ENCODE assay signal across 12 mouse cellular contexts in the genomic region with DNA sequence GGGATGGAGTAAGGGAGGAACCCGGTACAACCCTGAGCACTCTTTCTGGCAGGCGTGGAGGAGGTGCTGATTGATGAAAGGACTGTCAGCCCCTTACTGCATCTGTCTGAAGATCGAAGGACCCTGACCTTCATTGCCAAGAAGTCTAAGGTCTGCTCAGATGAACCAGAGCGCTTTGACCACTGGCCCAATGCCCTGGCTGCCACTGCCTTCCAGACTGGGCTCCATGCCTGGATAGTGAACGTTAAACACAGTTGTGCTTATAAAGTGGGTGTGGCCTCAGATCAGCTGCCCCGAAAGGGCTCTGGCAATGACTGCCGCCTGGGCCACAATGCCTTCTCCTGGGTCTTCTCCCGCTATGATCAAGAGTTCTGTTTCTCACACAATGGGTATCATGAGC. TPM values are rescaled to one million over a fixed set of nuclear protein-coding genes. Genes with fewer than 3 reads are reported as not detected.
DNase-seq lines count a peak whose midpoint lies in the region; ATAC-seq and TF ChIP-seq lines count a peak whose summit lies in the region.
"Had no signal": no experiment of that assay in that cellular context is flagged by ENCODE, and none has a peak within 500 bp of the region (broad histone marks: within the 10 kb centered on the region; RNA-seq: fewer than 3 reads in every experiment).

No protein-coding gene starts in this region.

- peaks cover 20% of the 10 kb centered on the region for H3K36me3 ChIP-seq in heart, embryonic 10.5 days
- H3K36me3 ChIP-seq in heart, postnatal 0 days (replicated peaks; ENCODE audit: control insufficient read depth, insufficient read depth, low read length): peaks cover 8% of the 10 kb centered on the region; the same call in 1 of the 2 replicates
- peaks cover 17% of the 10 kb centered on the region for H3K36me3 ChIP-seq in lung, embryonic 16.5 days (ENCODE audit: control insufficient read depth, insufficient read depth, low read length)
- peaks cover 17% of the 10 kb centered on the region for H3K36me3 ChIP-seq in midbrain, postnatal 0 days (ENCODE audit: insufficient read depth, low read length)
- H3K36me3 ChIP-seq: liver, embryonic 15.5 days had no signal

- no peak for TF ChIP-seq EP300 in heart, postnatal 0 days (IDR thresholded peaks at IDR 0.05; ENCODE audit: low read depth)

- H3K9me3 ChIP-seq in heart, embryonic 10.5 days: no peaks in the 10 kb centered on the region
- no peaks in the 10 kb centered on the region for H3K9me3 ChIP-seq in heart, postnatal 0 days (replicated peaks; ENCODE audit: control insufficient read depth, low read length)
- no peaks in the 10 kb centered on the region for H3K9me3 ChIP-seq in lung, embryonic 16.5 days (ENCODE audit: control insufficient read depth, low read length)
- H3K9me3 ChIP-seq in midbrain, postnatal 0 days (ENCODE audit: low read length): no peaks in the 10 kb centered on the region
- H3K9me3 ChIP-seq: hindbrain, embryonic 15.5 days; liver, embryonic 15.5 days had no signal

- DNase-seq in heart, adult 18-20 months: peak; percentile 72 to 77
- no peak for DNase-seq in heart, embryonic 10.5 days (ENCODE audit: low spot score)
- peak; percentile 11 for DNase-seq in A20 (ENCODE audit: low read depth, low spot score)
- peak; percentile 30 for DNase-seq in heart, postnatal 0 days (ENCODE audit: low spot score)
- DNase-seq in right cerebral cortex, postnatal 4 days: no peak
- no peak for DNase-seq in midbrain, postnatal 0 days (ENCODE audit: low spot score)

- ATAC-seq in heart, postnatal 0 days (ENCODE audit: insufficient read depth, low read depth): 0 out of 2 replicates have a peak, but pooled peaks have one; percentile 43
- peak; percentile 42; the same call in 1 of the 2 replicates for ATAC-seq in lung, embryonic 16.5 days (ENCODE audit: low read depth)
- ATAC-seq in inflammation-experienced regulatory T-cells, adult 6 months: no peak
- ATAC-seq in midbrain, postnatal 0 days (ENCODE audit: low FRiP score): no peak

- no peaks in the 10 kb centered on the region for H3K27me3 ChIP-seq in heart, embryonic 10.5 days (ENCODE audit: insufficient read depth, poor library complexity, severe bottlenecking)
- H3K27me3 ChIP-seq in heart, postnatal 0 days (ENCODE audit: control insufficient read depth, insufficient read depth, low read length): no peaks in the 10 kb centered on the region
- H3K27me3 ChIP-seq in lung, embryonic 16.5 days (ENCODE audit: control insufficient read depth, insufficient read depth, low read depth, low read length): no peaks in the 10 kb centered on the region
- no peaks in the 10 kb centered on the region for H3K27me3 ChIP-seq in midbrain, postnatal 0 days (ENCODE audit: insufficient read depth, low read length)
- H3K27me3 ChIP-seq: hindbrain, embryonic 15.5 days had no signal

- no peak overlapping the region for H3K4me2 ChIP-seq in heart, postnatal 0 days (ENCODE audit: low read depth, low read length)
- H3K4me2 ChIP-seq in lung, embryonic 16.5 days (ENCODE audit: low read depth, low read length): no peak overlapping the region
- H3K4me2 ChIP-seq in midbrain, postnatal 0 days (ENCODE audit: low read depth, low read length, poor library complexity, severe bottlenecking): no peak overlapping the region
- H3K4me2 ChIP-seq: hindbrain, embryonic 15.5 days; liver, embryonic 15.5 days had no signal

- no peak overlapping the region for H3K9ac ChIP-seq in heart, postnatal 0 days (replicated peaks; ENCODE audit: low read depth, low read length)
- H3K9ac ChIP-seq in lung, embryonic 16.5 days (ENCODE audit: low read length): no peak overlapping the region
- H3K9ac ChIP-seq in midbrain, postnatal 0 days (replicated peaks; ENCODE audit: low read length, poor library complexity, severe bottlenecking): no peak overlapping the region
- H3K9ac ChIP-seq: hindbrain, embryonic 15.5 days; liver, embryonic 15.5 days had no signal

- H3K4me3 ChIP-seq in heart, embryonic 10.5 days: no peak overlapping the region
- H3K4me3 ChIP-seq in heart, postnatal 0 days (ENCODE audit: low read depth, low read length): no peak overlapping the region
- H3K4me3 ChIP-seq in lung, embryonic 16.5 days (ENCODE audit: low read length): no peak overlapping the region
- H3K4me3 ChIP-seq in midbrain, postnatal 0 days (ENCODE audit: low read depth, low read length): no peak overlapping the region
- H3K4me3 ChIP-seq: erythroblast, embryonic 14.5 days; hindbrain, embryonic 15.5 days; left cerebral cortex, adult 2 months; liver, embryonic 15.5 days had no signal

- 68% methylated on average over 8 of the region's 8 CpGs for WGBS in heart, embryonic 10.5 days
- WGBS in heart, postnatal 0 days: 45% methylated on average over 8 of the region's 8 CpGs
- 56% methylated on average over 8 of the region's 8 CpGs for WGBS in lung, embryonic 16.5 days
- 77% methylated on average over 8 of the region's 8 CpGs for WGBS in midbrain, postnatal 0 days

- TF ChIP-seq CTCF in heart, postnatal 0 days (IDR thresholded peaks at IDR 0.05; ENCODE audit: low read depth): no peak
- no peak for TF ChIP-seq CTCF in midbrain, postnatal 0 days (IDR thresholded peaks at IDR 0.05)

- H3K4me1 ChIP-seq in heart, embryonic 10.5 days: peaks cover 5% of the 10 kb centered on the region; the same call in 1 of the 2 replicates
- peaks cover 2% of the 10 kb centered on the region; the same call in 1 of the 2 replicates for H3K4me1 ChIP-seq in heart, postnatal 0 days (ENCODE audit: control insufficient read depth, insufficient read depth)
- H3K4me1 ChIP-seq in lung, embryonic 16.5 days (replicated peaks; ENCODE audit: control insufficient read depth, insufficient read depth, low read length): peaks cover 18% of the 10 kb centered on the region
- H3K4me1 ChIP-seq in midbrain, postnatal 0 days (ENCODE audit: insufficient read depth, low read length): 0 out of 2 replicates have a peak, but pooled peaks cover under 1% of the 10 kb centered on the region

- no peak overlapping the region for H3K27ac ChIP-seq in heart, embryonic 10.5 days
- no peak overlapping the region for H3K27ac ChIP-seq in heart, postnatal 0 days (ENCODE audit: low read depth)
- no peak overlapping the region for H3K27ac ChIP-seq in lung, embryonic 16.5 days (ENCODE audit: low read length)
- no peak overlapping the region for H3K27ac ChIP-seq in midbrain, postnatal 0 days (ENCODE audit: low read depth, low read length)
- H3K27ac ChIP-seq: hindbrain, embryonic 15.5 days; left cerebral cortex, adult 2 months; liver, embryonic 15.5 days had no signal

RNA-seq across cellular contexts. Expression of a gene that starts 7.3 kb away (rescaled TPM):
- total RNA-seq in heart, adult 18-20 months (2021): 1 to 10 TPM; 3.4 to 4.0 TPM
- 7.0 and 10.1 TPM in 2 replicates for polyA plus RNA-seq in heart, embryonic 10.5 days (2016; fragmentation: Nextera tagmentation; extraction: Ambion mirVana)
- 2.0 and 17.8 TPM in 2 replicates for total RNA-seq in heart, postnatal 0 days (2014; rRNA removed; ENCODE audit: low replicate concordance)
- 9.2 and 9.7 TPM in 2 replicates for polyA plus RNA-seq in heart, postnatal 0 days (2015; fragmentation: Nextera tagmentation; extraction: Ambion mirVana)
- 19.1 and 20.9 TPM in 2 replicates for polyA plus RNA-seq in lung, embryonic 16.5 days (2015; fragmentation: Nextera tagmentation; extraction: Ambion mirVana)
- polyA plus RNA-seq in inflammation-experienced regulatory T-cells, adult 6 months (2017; shearing (Covaris generic)): 1 to 10 TPM; 1.6 to 2.0 (median 1.8) TPM
- 2.9 and 5.3 TPM in 2 replicates for total RNA-seq in midbrain, postnatal 0 days (2014; rRNA removed)
- 4.9 and 5.3 TPM in 2 replicates for polyA plus RNA-seq in midbrain, postnatal 0 days (2015; fragmentation: Nextera tagmentation; extraction: Ambion mirVana)

RNA-seq across cellular contexts. Expression of a gene that starts 16.1 kb away (rescaled TPM):
- total RNA-seq in heart, adult 18-20 months (2021): under 1 TPM in 1 of 2 experiments, not detected in 1; 0.23 TPM
- polyA plus RNA-seq in heart, embryonic 10.5 days (2016; fragmentation: Nextera tagmentation; extraction: Ambion mirVana): 0.46 and 2.0 TPM in 2 replicates
- 0.27 TPM in 1 of 2 replicates, not detected in the other for total RNA-seq in heart, postnatal 0 days (2014; rRNA removed; ENCODE audit: low replicate concordance)
- 0.15 and 0.19 TPM in 2 replicates for polyA plus RNA-seq in heart, postnatal 0 days (2015; fragmentation: Nextera tagmentation; extraction: Ambion mirVana)
- 47.9 and 59.2 TPM in 2 replicates for polyA plus RNA-seq in lung, embryonic 16.5 days (2015; fragmentation: Nextera tagmentation; extraction: Ambion mirVana)
- 1 to 10 TPM; 1.3 to 3.2 (median 1.9) TPM for polyA plus RNA-seq in inflammation-experienced regulatory T-cells, adult 6 months (2017; shearing (Covaris generic))
- total RNA-seq in midbrain, postnatal 0 days (2014; rRNA removed): 1.5 and 1.7 TPM in 2 replicates
- polyA plus RNA-seq in midbrain, postnatal 0 days (2015; fragmentation: Nextera tagmentation; extraction: Ambion mirVana): 0.49 and 0.84 TPM in 2 replicates
- polyA plus RNA-seq: erythroblast, embryonic 14.5 days had no signal

RNA-seq across cellular contexts. Expression of a gene that starts 23.8 kb away (rescaled TPM):
- 10 to 100 TPM; 75.4 to 87.1 TPM for total RNA-seq in heart, adult 18-20 months (2021)
- 144 and 157 TPM in 2 replicates for polyA plus RNA-seq in heart, embryonic 10.5 days (2016; fragmentation: Nextera tagmentation; extraction: Ambion mirVana)
- total RNA-seq in heart, postnatal 0 days (2014; rRNA removed; ENCODE audit: low replicate concordance): 61.1 and 82.4 TPM in 2 replicates
- 62.1 and 65.7 TPM in 2 replicates for polyA plus RNA-seq in heart, postnatal 0 days (2015; fragmentation: Nextera tagmentation; extraction: Ambion mirVana)
- polyA plus RNA-seq in lung, embryonic 16.5 days (2015; fragmentation: Nextera tagmentation; extraction: Ambion mirVana): 141 and 168 TPM in 2 replicates
- polyA plus RNA-seq in inflammation-experienced regulatory T-cells, adult 6 months (2017; shearing (Covaris generic)): 10 to 100 TPM; 75.5 to 92.5 (median 76.8) TPM
- 38.6 and 49.3 TPM in 2 replicates for total RNA-seq in midbrain, postnatal 0 days (2014; rRNA removed)
- 74.6 and 80.9 TPM in 2 replicates for polyA plus RNA-seq in midbrain, postnatal 0 days (2015; fragmentation: Nextera tagmentation; extraction: Ambion mirVana)

RNA-seq across cellular contexts. Expression of a gene that starts 25.2 kb away (rescaled TPM):
- total RNA-seq in heart, adult 18-20 months (2021): under 1 TPM; 0.30 to 0.59 TPM
- polyA plus RNA-seq in heart, embryonic 10.5 days (2016; fragmentation: Nextera tagmentation; extraction: Ambion mirVana): 4.3 and 7.1 TPM in 2 replicates
- 4.2 and 6.7 TPM in 2 replicates for total RNA-seq in heart, postnatal 0 days (2014; rRNA removed; ENCODE audit: low replicate concordance)
- 1.6 and 2.3 TPM in 2 replicates for polyA plus RNA-seq in heart, postnatal 0 days (2015; fragmentation: Nextera tagmentation; extraction: Ambion mirVana)
- polyA plus RNA-seq in lung, embryonic 16.5 days (2015; fragmentation: Nextera tagmentation; extraction: Ambion mirVana): 12.4 and 13.3 TPM in 2 replicates
- polyA plus RNA-seq in inflammation-experienced regulatory T-cells, adult 6 months (2017; shearing (Covaris generic)): under 1 TPM in 2 of 3 experiments, not detected in 1; 0.38 to 0.99 TPM
- total RNA-seq in midbrain, postnatal 0 days (2014; rRNA removed): 9.4 and 13.1 TPM in 2 replicates
- polyA plus RNA-seq in midbrain, postnatal 0 days (2015; fragmentation: Nextera tagmentation; extraction: Ambion mirVana): 25.1 and 25.9 TPM in 2 replicates
- polyA plus RNA-seq: erythroblast, embryonic 14.5 days had no signal

RNA-seq across cellular contexts. Expression of a gene that starts 28.9 kb away (rescaled TPM):
- total RNA-seq in heart, adult 18-20 months (2021): 10 to 100 TPM; 17.7 to 19.5 TPM
- polyA plus RNA-seq in heart, embryonic 10.5 days (2016; fragmentation: Nextera tagmentation; extraction: Ambion mirVana): 72.1 and 87.4 TPM in 2 replicates
- 14.0 and 21.9 TPM in 2 replicates for total RNA-seq in heart, postnatal 0 days (2014; rRNA removed; ENCODE audit: low replicate concordance)
- 29.1 and 31.4 TPM in 2 replicates for polyA plus RNA-seq in heart, postnatal 0 days (2015; fragmentation: Nextera tagmentation; extraction: Ambion mirVana)
- polyA plus RNA-seq in lung, embryonic 16.5 days (2015; fragmentation: Nextera tagmentation; extraction: Ambion mirVana): 79.9 and 83.8 TPM in 2 replicates
- polyA plus RNA-seq in inflammation-experienced regulatory T-cells, adult 6 months (2017; shearing (Covaris generic)): 10 to 100 TPM; 28.8 to 36.2 (median 36.2) TPM
- 24.0 and 25.6 TPM in 2 replicates for total RNA-seq in midbrain, postnatal 0 days (2014; rRNA removed)
- polyA plus RNA-seq in midbrain, postnatal 0 days (2015; fragmentation: Nextera tagmentation; extraction: Ambion mirVana): 52.6 and 57.3 TPM in 2 replicates

Comparison
In these comparisons a context has a peak if more than half of its experiments do, and no peak if none do; other contexts are left out.
1. DNase-seq: peak in heart, adult 18-20 months (2 of 2), A20 (single experiment) and heart, postnatal 0 days (single experiment); none in heart, embryonic 10.5 days (single experiment), right cerebral cortex, postnatal 4 days (single experiment) and midbrain, postnatal 0 days (single experiment).
2. ATAC-seq: peak in heart, postnatal 0 days (single experiment) and lung, embryonic 16.5 days (single experiment); none in inflammation-experienced regulatory T-cells, adult 6 months (single experiment) and midbrain, postnatal 0 days (single experiment).
3. RNA of a gene that starts 16.1 kb away (polyA plus RNA-seq): 47.9 to 59.2 TPM in lung, embryonic 16.5 days; 0.46 to 2.0 TPM in heart, embryonic 10.5 days, 1.3 to 3.2 TPM in inflammation-experienced regulatory T-cells, adult 6 months, 0.49 to 0.84 TPM in midbrain, postnatal 0 days and 0.15 to 0.19 TPM in heart, postnatal 0 days; every median in the first group is over 10 times any median in the second.